Mouse (Mus musculus): ENCODE measurements around the gene Ncan.
"Not testable (repeated sequence)": the region's sequence is repeated elsewhere in the genome, so short reads cannot be mapped to it uniquely, and the experiment has no call there.

Ncan gene

GRCm38 (mm10) chr8:70081976-70082375 lies 38.7 kb downstream of the Ncan start:
- DNase-seq = no peak

DNA sequence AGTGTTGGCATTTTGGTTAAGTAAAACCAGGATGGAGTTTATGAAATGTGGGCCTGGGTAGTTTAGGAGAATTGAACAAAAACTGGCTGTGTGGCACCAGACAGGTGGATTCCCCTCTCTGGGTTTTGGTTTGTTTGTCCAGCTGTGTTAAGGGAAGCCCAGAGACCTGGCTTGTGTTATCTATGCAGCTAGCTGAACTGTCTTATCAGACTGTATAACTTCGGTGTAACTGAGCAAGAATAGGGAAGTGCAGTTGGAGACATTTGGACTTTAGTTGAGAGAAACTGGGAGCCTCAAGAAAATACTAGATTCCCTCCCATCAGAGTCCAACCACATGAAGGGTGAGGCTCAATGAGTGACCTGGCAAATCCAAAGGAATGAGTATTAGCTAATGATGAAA lies 47.0 kb downstream of the Ncan start:
- no peak for DNase-seq

- DNase-seq = no peak
These were observed 47.6 kb downstream of the Ncan start for GRCm38 (mm10) chr8:70073120-70073519.

DNA sequence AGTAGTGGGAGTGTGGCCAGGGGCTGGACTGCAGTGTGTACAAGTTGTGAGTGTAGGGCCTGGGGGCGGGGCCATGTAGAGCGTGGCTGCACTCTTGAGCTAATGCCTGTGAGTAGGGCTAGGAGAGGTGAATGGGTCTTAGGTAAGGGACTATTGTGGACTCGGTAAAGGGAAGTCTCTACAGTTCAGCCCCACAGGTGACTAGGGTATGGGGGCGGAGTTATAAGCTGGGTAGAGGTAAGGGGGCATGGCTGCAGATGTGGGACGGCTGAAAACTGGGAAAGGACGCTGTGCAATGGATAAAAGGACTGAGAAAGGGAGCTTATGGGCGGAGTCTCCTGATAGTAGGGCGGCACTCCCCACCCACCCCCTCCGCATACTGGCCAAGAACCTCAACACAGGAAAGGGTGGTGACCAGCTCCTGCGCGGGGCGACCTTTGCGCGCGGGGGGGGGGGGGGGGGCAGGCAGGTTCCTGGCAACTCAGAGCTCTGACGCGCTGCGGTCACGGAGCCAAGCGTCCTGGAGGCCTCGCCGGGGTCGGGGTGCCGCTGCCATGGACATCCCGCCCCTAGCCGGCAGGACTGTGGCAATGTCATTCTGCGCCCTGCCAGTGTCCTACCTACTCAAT lies 48.1 kb downstream of the Ncan start, which contains the start of gene Tm6sf2:
Tm6sf2 (plus strand) TSS at position 484 of the 629 bp plus-strand sequence.
- DNase-seq = peak; percentile 55 to 69

- peak in 1 of 2 experiments; percentile 78 for DNase-seq
These were observed 48.7 kb downstream of the Ncan start for GRCm38 (mm10) chr8:70071836-70072440.

- DNase-seq = no peak
These were observed 63.0 kb downstream of the Ncan start for GRCm38 (mm10) chr8:70057721-70058120.

DNA sequence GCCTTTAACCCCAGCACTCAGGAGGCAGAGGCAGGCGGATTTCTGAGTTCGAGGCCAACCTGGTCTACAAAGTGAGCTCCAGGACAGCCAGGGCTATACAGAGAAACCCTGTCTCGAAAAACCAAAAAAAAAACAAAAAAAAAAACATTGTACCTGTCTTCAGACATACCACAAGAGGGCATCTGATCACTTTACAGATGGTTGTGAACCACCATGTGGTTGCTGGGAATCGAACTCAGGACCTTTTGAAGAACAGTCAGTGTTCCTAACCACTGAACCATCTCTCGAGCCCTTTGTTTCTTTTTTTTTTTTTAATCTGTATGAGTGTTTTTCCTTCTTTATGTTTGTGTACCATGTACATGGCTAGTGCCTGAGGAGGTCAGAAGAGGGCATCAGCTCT lies 70.2 kb downstream of the Ncan start:
- DNase-seq = not testable (repeated sequence)

DNA sequence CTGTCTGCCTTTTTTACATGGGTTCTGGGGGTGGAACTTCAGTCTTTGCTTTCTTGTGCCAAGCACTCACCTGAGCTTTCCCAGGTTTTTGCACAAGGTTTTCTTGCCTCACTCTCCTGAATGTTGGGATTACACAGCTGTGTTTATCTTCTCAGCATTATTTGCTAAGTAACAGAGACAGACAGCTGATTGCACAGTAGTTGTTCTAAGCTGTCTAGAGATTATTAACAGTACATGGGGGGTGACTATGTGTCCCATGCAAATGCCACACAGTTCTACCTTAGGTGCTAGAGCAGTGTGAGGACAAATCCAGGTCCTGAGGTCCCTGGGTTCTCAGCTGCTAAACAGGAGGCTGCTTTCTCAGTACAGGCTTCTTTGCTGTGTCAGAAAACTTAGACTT lies 71.0 kb downstream of the Ncan start:
- no peak for DNase-seq

DNA sequence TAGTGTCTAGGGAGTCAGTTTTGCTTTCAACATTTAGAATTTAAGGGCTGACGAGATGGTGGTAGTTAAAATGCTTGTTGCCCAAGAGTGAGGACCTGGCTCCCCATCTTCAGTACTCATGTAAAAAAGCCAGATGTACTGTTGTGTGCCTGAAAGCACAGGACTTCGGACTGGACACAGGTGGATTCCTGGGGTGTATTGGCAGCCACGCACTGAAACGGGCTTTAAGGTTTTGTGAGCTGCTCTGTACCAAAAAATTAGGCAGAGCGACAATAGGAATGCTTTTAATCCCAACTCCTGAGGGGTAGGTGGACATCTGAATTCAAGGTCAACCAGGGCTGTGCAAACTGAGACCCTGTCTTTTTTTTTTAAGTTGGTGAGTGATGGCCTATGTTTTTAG lies 76.7 kb downstream of the Ncan start:
- DNase-seq = no peak
